Comparison of ENCODE assay signal across 9 mouse cellular contexts in the genomic region with DNA sequence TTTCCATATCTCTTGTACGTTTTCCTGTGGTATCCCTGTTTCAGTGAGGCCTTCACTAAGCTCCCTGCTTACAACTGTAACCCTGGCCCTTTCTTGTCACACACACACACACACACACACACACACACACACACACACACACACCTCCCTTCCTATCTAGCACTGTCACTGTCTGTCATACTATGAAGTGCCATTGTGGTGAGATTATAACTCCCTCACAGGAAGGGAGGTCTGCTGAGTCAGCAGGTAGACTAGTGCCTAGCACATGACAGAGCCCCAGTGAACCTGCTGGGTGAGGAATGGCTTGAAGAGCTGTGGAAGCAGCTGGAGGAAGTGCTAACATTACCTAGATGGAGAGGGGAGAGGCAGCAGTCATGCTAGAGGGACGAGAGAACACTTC. TPM values are rescaled to one million over a fixed set of nuclear protein-coding genes. Genes with fewer than 3 reads are reported as not detected.
DNase-seq lines count a peak whose midpoint lies in the region; ATAC-seq and TF ChIP-seq lines count a peak whose summit lies in the region.
"Had no signal": no experiment of that assay in that cellular context is flagged by ENCODE, and none has a peak within 500 bp of the region (broad histone marks: within the 10 kb centered on the region; RNA-seq: fewer than 3 reads in every experiment).

No protein-coding gene starts in this region.

- H3K4me2 ChIP-seq in lung, embryonic 14.5 days: no peak overlapping the region
- no peak overlapping the region for H3K4me2 ChIP-seq in liver, embryonic 13.5 days
- no peak overlapping the region for H3K4me2 ChIP-seq in midbrain, embryonic 16.5 days (ENCODE audit: low read length)

- peak; percentile 16 for DNase-seq in CD4-positive, CD25-positive, alpha-beta regulatory T cell, adult 2 months (ENCODE audit: low read depth, low spot score)
- peak; percentile 37 for DNase-seq in lung, embryonic 14.5 days
- DNase-seq in lung, adult 2 months: no peak
- no peak for DNase-seq in liver, embryonic 13.5 days
- peak; percentile 62 for DNase-seq in thymus, postnatal 14 days
- no peak for DNase-seq in cerebellum, adult 11 months
- DNase-seq: adrenal gland, adult 8-10 months had no signal

- H3K9me3 ChIP-seq in lung, embryonic 14.5 days (ENCODE audit: low read depth, low read length): no peaks in the 10 kb centered on the region
- no peaks in the 10 kb centered on the region for H3K9me3 ChIP-seq in liver, embryonic 13.5 days (replicated peaks)
- H3K9me3 ChIP-seq in midbrain, embryonic 16.5 days (replicated peaks; ENCODE audit: control insufficient read depth, low read length, poor library complexity, severe bottlenecking): no peaks in the 10 kb centered on the region

- ATAC-seq in CD4-positive, CD25-positive, alpha-beta regulatory T cell, adult 4 months: no peak
- peak; percentile 68 for ATAC-seq in lung, embryonic 14.5 days (ENCODE audit: insufficient read depth)
- ATAC-seq in liver, embryonic 13.5 days (ENCODE audit: low read depth): peak; percentile 51; the same call in 1 of the 2 replicates
- ATAC-seq in midbrain, embryonic 16.5 days: no peak

- TF ChIP-seq CTCF in lung, embryonic 14.5 days (IDR thresholded peaks at IDR 0.05; ENCODE audit: low read depth): no peak
- TF ChIP-seq CTCF in lung, adult 2 months (IDR thresholded peaks at IDR 0.05; ENCODE audit: insufficient read depth, low read length): no peak

- H3K9ac ChIP-seq in lung, embryonic 14.5 days: no peak overlapping the region
- no peak overlapping the region for H3K9ac ChIP-seq in liver, embryonic 13.5 days
- H3K9ac ChIP-seq in midbrain, embryonic 16.5 days (ENCODE audit: low read depth, low read length): no peak overlapping the region

- no peaks in the 10 kb centered on the region for H3K4me1 ChIP-seq in lung, embryonic 14.5 days (ENCODE audit: insufficient read depth)
- H3K4me1 ChIP-seq in lung, adult 2 months (ENCODE audit: control insufficient read depth, insufficient read depth, low read length): no peaks in the 10 kb centered on the region
- H3K4me1 ChIP-seq in liver, embryonic 13.5 days (replicated peaks): peaks cover 3% of the 10 kb centered on the region; the same call in 1 of the 2 replicates
- H3K4me1 ChIP-seq in midbrain, embryonic 16.5 days (ENCODE audit: control insufficient read depth, insufficient read depth, low read length): no peaks in the 10 kb centered on the region

- H3K4me3 ChIP-seq in lung, embryonic 14.5 days (ENCODE audit: low read depth, low read length): no peak overlapping the region
- no peak overlapping the region for H3K4me3 ChIP-seq in lung, adult 2 months (replicated peaks; ENCODE audit: extremely low read depth, low read depth, low read length)
- no peak overlapping the region for H3K4me3 ChIP-seq in liver, embryonic 13.5 days (replicated peaks)
- H3K4me3 ChIP-seq in midbrain, embryonic 16.5 days (ENCODE audit: low read depth, low read length): no peak overlapping the region

- H3K36me3 ChIP-seq in lung, embryonic 14.5 days (ENCODE audit: insufficient read depth): no peaks in the 10 kb centered on the region
- no peaks in the 10 kb centered on the region for H3K36me3 ChIP-seq in liver, embryonic 13.5 days
- H3K36me3 ChIP-seq in midbrain, embryonic 16.5 days (ENCODE audit: control insufficient read depth, insufficient read depth, low read length): no peaks in the 10 kb centered on the region

- no peak for TF ChIP-seq POLR2A in lung, adult 2 months (IDR thresholded peaks at IDR 0.05; ENCODE audit: borderline replicate concordance, extremely low read depth, low read depth, low read length)

- H3K27me3 ChIP-seq in lung, embryonic 14.5 days (ENCODE audit: insufficient read depth, low read length): no peaks in the 10 kb centered on the region
- H3K27me3 ChIP-seq in liver, embryonic 13.5 days: 0 out of 2 replicates have a peak, but pooled peaks cover under 1% of the 10 kb centered on the region
- H3K27me3 ChIP-seq in midbrain, embryonic 16.5 days (ENCODE audit: control insufficient read depth, insufficient read depth, low read depth, low read length): no peaks in the 10 kb centered on the region

- H3K27ac ChIP-seq in lung, embryonic 14.5 days (ENCODE audit: low read depth): no peak overlapping the region
- no peak overlapping the region for H3K27ac ChIP-seq in liver, embryonic 13.5 days
- no peak overlapping the region for H3K27ac ChIP-seq in midbrain, embryonic 16.5 days (ENCODE audit: low read length)

- WGBS in lung, embryonic 14.5 days: 17% methylated on average over 2 of the region's 2 CpGs
- WGBS in lung, adult 2 months: 31% methylated on average over 2 of the region's 2 CpGs
- 16% methylated on average over 2 of the region's 2 CpGs for WGBS in liver, embryonic 13.5 days (ENCODE audit: insufficient replicate concordance)
- WGBS in midbrain, embryonic 16.5 days: 49% methylated on average over 2 of the region's 2 CpGs

RNA-seq across cellular contexts. Expression of a gene that starts 9.3 kb away (rescaled TPM):
- under 1 TPM; 0.10 to 0.15 TPM for polyA plus RNA-seq in CD4-positive, CD25-positive, alpha-beta regulatory T cell, adult 4 months (2017; shearing (Covaris generic))
- polyA plus RNA-seq in lung, embryonic 14.5 days (2014; fragmentation: Nextera tagmentation; extraction: Ambion mirVana): 7.7 and 8.1 TPM in 2 replicates
- polyA plus RNA-seq in lung, adult 2 months (2012; rRNA removed): 0.66 and 0.97 TPM in 2 replicates
- 0.81 and 1.0 TPM in 2 replicates for polyA plus RNA-seq in liver, embryonic 13.5 days (2015; fragmentation: Nextera tagmentation; extraction: Ambion mirVana)
- 12.6 and 13.8 TPM in 2 replicates for polyA plus RNA-seq in midbrain, embryonic 16.5 days (2015; fragmentation: Nextera tagmentation; extraction: Ambion mirVana)

Comparison
In these comparisons a context has a peak if more than half of its experiments do, and no peak if none do; other contexts are left out.
1. DNase-seq: peak in CD4-positive, CD25-positive, alpha-beta regulatory T cell, adult 2 months (single experiment), lung, embryonic 14.5 days (single experiment) and thymus, postnatal 14 days (single experiment); none in lung, adult 2 months (single experiment), liver, embryonic 13.5 days (single experiment) and cerebellum, adult 11 months (single experiment).
2. ATAC-seq: peak in lung, embryonic 14.5 days (single experiment) and liver, embryonic 13.5 days (single experiment); none in CD4-positive, CD25-positive, alpha-beta regulatory T cell, adult 4 months (single experiment) and midbrain, embryonic 16.5 days (single experiment).